15 mouse cellular contexts compared by ENCODE assay signal in genomic region chr7:68311469-68311868, GRCm38 (mm10). TPM values are rescaled to one million over a fixed set of nuclear protein-coding genes. Genes with fewer than 3 reads are reported as not detected.
DNase-seq lines count a peak whose midpoint lies in the region; ATAC-seq and TF ChIP-seq lines count a peak whose summit lies in the region.
"Had no signal": no experiment of that assay in that cellular context is flagged by ENCODE, and none has a peak within 500 bp of the region (broad histone marks: within the 10 kb centered on the region; RNA-seq: fewer than 3 reads in every experiment).

No protein-coding gene starts in this region.

- no peaks in the 10 kb centered on the region for H3K27me3 ChIP-seq in limb, embryonic 12.5 days
- no peaks in the 10 kb centered on the region for H3K27me3 ChIP-seq in limb, embryonic 10.5 days (ENCODE audit: low read depth, poor library complexity, severe bottlenecking)
- H3K27me3 ChIP-seq in myocyte (ENCODE audit: control insufficient read depth, insufficient read depth, insufficient read length) = no peaks in the 10 kb centered on the region
- H3K27me3 ChIP-seq: liver, embryonic 13.5 days; midbrain, embryonic 13.5 days; neural tube, embryonic 12.5 days had no signal

- no peak overlapping the region for H3ac ChIP-seq in myocyte (ENCODE audit: control insufficient read depth, insufficient read length)

- no peak overlapping the region for H3K4me3 ChIP-seq in limb, embryonic 12.5 days (replicated peaks)
- H3K4me3 ChIP-seq in limb, embryonic 10.5 days = no peak overlapping the region
- H3K4me3 ChIP-seq in myocyte = no peak overlapping the region
- H3K4me3 ChIP-seq: liver, embryonic 13.5 days; midbrain, embryonic 13.5 days; neural tube, embryonic 12.5 days had no signal

- 71% methylated on average over 6 of the region's 6 CpGs for WGBS in limb, embryonic 12.5 days
- 88% methylated on average over 6 of the region's 6 CpGs for WGBS in limb, embryonic 10.5 days

- no peaks in the 10 kb centered on the region for H3K79me2 ChIP-seq in myocyte (ENCODE audit: control insufficient read depth, insufficient read depth)

- H3K4me1 ChIP-seq in limb, embryonic 12.5 days (replicated peaks) = peaks cover 35% of the 10 kb centered on the region
- peaks cover 34% of the 10 kb centered on the region for H3K4me1 ChIP-seq in limb, embryonic 10.5 days
- H3K4me1 ChIP-seq: midbrain, embryonic 13.5 days; neural tube, embryonic 12.5 days had no signal

- TF ChIP-seq POLR2A in myocyte (IDR thresholded peaks at IDR 0.05; ENCODE audit: insufficient read length, low read depth) = no peak

- H3K27ac ChIP-seq in limb, embryonic 12.5 days = peak overlapping the region; percentile 56
- no peak overlapping the region; the same call in 1 of the 2 replicates for H3K27ac ChIP-seq in limb, embryonic 10.5 days
- H3K27ac ChIP-seq: liver, embryonic 13.5 days; midbrain, embryonic 13.5 days; neural tube, embryonic 12.5 days had no signal

- ATAC-seq in limb, embryonic 12.5 days (ENCODE audit: insufficient number of reproducible peaks, insufficient read depth, low FRiP score, low TSS enrichment, low read depth) = no peak
- ATAC-seq in granulocyte monocyte progenitor cell, adult 5-6 weeks (replicated peaks; ENCODE audit: poor library complexity, severe bottlenecking) = peak; percentile 40
- ATAC-seq: inflammation-experienced regulatory T-cells, adult 6 months; midbrain, embryonic 13.5 days had no signal

- DNase-seq in limb, embryonic 10.5 days (ENCODE audit: low spot score) = no peak
- DNase-seq in kidney, postnatal 10 days = peak; percentile 37
- DNase-seq in testis, postnatal 14 days (ENCODE audit: low spot score) = no peak
- DNase-seq in cerebellum, adult 9-11 months = no peak
- DNase-seq: cerebellum, postnatal 36 days; liver, embryonic 13.5 days; right cerebral cortex, adult 18-20 months had no signal

- no peak overlapping the region for H3K4me2 ChIP-seq in limb, embryonic 12.5 days
- H3K4me2 ChIP-seq in myocyte (ENCODE audit: low read depth) = peak overlapping the region; percentile 20
- H3K4me2 ChIP-seq: liver, embryonic 13.5 days; midbrain, embryonic 13.5 days; neural tube, embryonic 12.5 days had no signal

- no peaks in the 10 kb centered on the region for H3K9me3 ChIP-seq in limb, embryonic 12.5 days
- H3K9me3 ChIP-seq in limb, embryonic 10.5 days (replicated peaks) = no peaks in the 10 kb centered on the region
- H3K9me3 ChIP-seq: liver, embryonic 13.5 days; midbrain, embryonic 13.5 days; neural tube, embryonic 12.5 days had no signal

- no peaks in the 10 kb centered on the region for H3K36me3 ChIP-seq in limb, embryonic 12.5 days
- no peaks in the 10 kb centered on the region for H3K36me3 ChIP-seq in limb, embryonic 10.5 days
- H3K36me3 ChIP-seq in myocyte (ENCODE audit: control insufficient read depth, insufficient read depth) = no peaks in the 10 kb centered on the region
- H3K36me3 ChIP-seq: liver, embryonic 13.5 days; midbrain, embryonic 13.5 days; neural tube, embryonic 12.5 days had no signal

- no peak overlapping the region for H3K9ac ChIP-seq in limb, embryonic 12.5 days (replicated peaks)
- H3K9ac ChIP-seq: liver, embryonic 13.5 days; midbrain, embryonic 13.5 days; neural tube, embryonic 12.5 days had no signal

TF ChIP-seq in myocyte, 11 proteins besides CTCF, POLR2A, EP300 and RAD21:
- TF ChIP-seq MYOD1 (IDR thresholded peaks at IDR 0.05; ENCODE audit: control insufficient read depth in 1 of 3, insufficient read length in 2 of 3, low read depth in 2 of 3) = peak in 2 of 3 experiments; percentile 56 to 69
- no peak for TF ChIP-seq POLR2AphosphoS2 (IDR thresholded peaks at IDR 0.05; ENCODE audit: insufficient read length, low read depth)
- no peak for TF ChIP-seq TCF3 (IDR thresholded peaks at IDR 0.05; ENCODE audit: insufficient read length, low read depth)
- no peak for TF ChIP-seq USF1 (IDR thresholded peaks at IDR 0.05; ENCODE audit: low read depth)
- no peak for TF ChIP-seq REST (IDR thresholded peaks at IDR 0.05; ENCODE audit: insufficient read depth, insufficient read length)
- TF ChIP-seq SRF (IDR thresholded peaks at IDR 0.05; ENCODE audit: control insufficient read depth, insufficient read length, low read depth) = no peak
- TF ChIP-seq MAX (IDR thresholded peaks at IDR 0.05; ENCODE audit: low read depth) = no peak
- peak in 1 of 3 experiments; percentile 45 for TF ChIP-seq MYOG (IDR thresholded peaks at IDR 0.05; ENCODE audit: control insufficient read depth in 1 of 3, insufficient read depth in 1 of 3, insufficient read length in 2 of 3, low read depth in 2 of 3)
- peak; percentile 90 for TF ChIP-seq CEBPB (IDR thresholded peaks at IDR 0.05; ENCODE audit: insufficient read depth, poor library complexity, severe bottlenecking)
- TF ChIP-seq E2F4 (IDR thresholded peaks at IDR 0.05; ENCODE audit: insufficient read depth) = no peak
- no peak for TF ChIP-seq TCF12 (IDR thresholded peaks at IDR 0.05; ENCODE audit: insufficient read depth, poor library complexity, severe bottlenecking)
TF ChIP-seq in myocyte: peak in this region for 3.

RNA-seq across cellular contexts. Expression of gene Fam169b, which starts 37.8 kb away (rescaled TPM):
- 1.6 and 1.8 TPM in 2 replicates for polyA plus RNA-seq in limb, embryonic 12.5 days (2016; fragmentation: Nextera tagmentation; extraction: Ambion mirVana)
- 0.36 and 1.2 TPM in 2 replicates for polyA plus RNA-seq in limb, embryonic 10.5 days (2016; fragmentation: Nextera tagmentation; extraction: Ambion mirVana)
- total RNA-seq in granulocyte monocyte progenitor cell, adult 5-6 weeks (2014; fragmentation: Nextera tagmentation) = 0.30 TPM in 1 of 2 replicates, not detected in the other
- total RNA-seq in granulocyte monocyte progenitor cell, adult 5-6 weeks (2017) = 0.13 and 0.41 TPM in 2 replicates
- polyA plus RNA-seq in myocyte (2012; fragmentation: generic; extraction: Trizol) = 0.79 TPM
- polyA plus RNA-seq: midbrain, embryonic 13.5 days had no signal

RNA-seq across cellular contexts. Expression of gene Pgpep1l, which starts 47.4 kb away (rescaled TPM):
- polyA plus RNA-seq in limb, embryonic 12.5 days (2016; fragmentation: Nextera tagmentation; extraction: Ambion mirVana) = not detected in 2 replicates
- polyA plus RNA-seq in limb, embryonic 10.5 days (2016; fragmentation: Nextera tagmentation; extraction: Ambion mirVana) = not detected in 2 replicates
- total RNA-seq in granulocyte monocyte progenitor cell, adult 5-6 weeks (2014; fragmentation: Nextera tagmentation) = not detected in 2 replicates
- not detected in 2 replicates for total RNA-seq in granulocyte monocyte progenitor cell, adult 5-6 weeks (2017)
- 0.22 TPM for polyA plus RNA-seq in myocyte (2012; fragmentation: generic; extraction: Trizol)
- polyA plus RNA-seq: gonadal fat pad, adult 2 months; liver, embryonic 13.5 days; midbrain, embryonic 13.5 days; neural tube, embryonic 12.5 days; stomach, embryonic 14.5 days had no signal
